Mouse (Mus musculus) neural tube, embryonic 14.5 days (tissue): ENCODE data around the gene Eef1akmt2. TPM values are rescaled to one million over a fixed set of nuclear protein-coding genes. Genes with fewer than 3 reads are reported as not detected.
A peak's percentile ranks its signal among the peaks of the same experiment; 100 is the strongest.

Source experiments
- ATAC-seq: fragments of 200-750 bp; cut with Nextera tagmentation; 2 replicates; pipeline ENCODE4 v1.8.0; 2017; ENCODE audit warnings: low read depth, mild to moderate bottlenecking, moderate TSS enrichment, moderate library complexity
- H3K27ac ChIP-seq: fragments of 300-500 bp; sonication (generic); 2 replicates; pipeline ENCODE4 v1.5.1; 2014; ENCODE audit warnings: low read depth, mild to moderate bottlenecking, control low read depth, low read length, moderate library complexity, mixed read lengths
- H3K27me3 ChIP-seq: fragments of 300-500 bp; sonication (generic); 2 replicates; pipeline ENCODE4 v1.6.1; 2014; ENCODE audit warnings: low read length; ENCODE audit not compliant: control insufficient read depth, insufficient read depth
- H3K36me3 ChIP-seq: fragments of 300-500 bp; sonication (generic); 2 replicates; pipeline ENCODE4 v1.6.1; 2014; ENCODE audit warnings: low read length, mixed read lengths; ENCODE audit not compliant: control insufficient read depth, insufficient read depth
- H3K4me1 ChIP-seq: fragments of 300-500 bp; sonication (generic); 2 replicates; pipeline ENCODE4 v1.6.1; 2014; ENCODE audit warnings: low read length; ENCODE audit not compliant: control insufficient read depth, insufficient read depth
- H3K4me2 ChIP-seq: fragments of 300-500 bp; sonication (generic); 2 replicates; pipeline ENCODE4 v1.6.1; 2014; ENCODE audit warnings: mild to moderate bottlenecking, low read depth, low read length, control low read depth
- H3K4me3 ChIP-seq: fragments of 300-500 bp; sonication (generic); 2 replicates; pipeline ENCODE4 v1.5.1; 2014; ENCODE audit warnings: low read depth, low read length, control low read depth, mixed read lengths
- H3K9ac ChIP-seq: fragments of 300-500 bp; sonication (generic); replicated peaks from 2 replicates; pipeline ENCODE4 v1.6.1; 2014; ENCODE audit warnings: low read depth, mild to moderate bottlenecking, control low read depth, low read length, mixed read lengths
- H3K9me3 ChIP-seq: fragments of 300-500 bp; sonication (generic); 2 replicates; pipeline ENCODE4 v1.6.1; 2016; ENCODE audit warnings: low read length; ENCODE audit not compliant: control insufficient read depth
- WGBS: fragments of 180-500 bp; shearing (Covaris S2); extraction: QIAGEN DNeasy Blood & Tissue Kit; methylation state at CpG from one replicate; pipeline ENCODE4 v1.1.7; 2014; 5-methylcytosine and 5-hydroxymethylcytosine counted together
- polyA plus RNA-seq: library from polyadenylated mRNA; unstranded; fragments of >200 nt; fragmentation: Nextera tagmentation; extraction: Ambion mirVana; gene quantifications from 2 replicates; pipeline ENCODE4 v1.2.1, GENCODE M21; 2014

Gene Eef1akmt2
- polyA plus RNA-seq = 83.0 and 97.5 TPM in 2 replicates

- Histone ChIP-seq H3K27ac (peak within 1 kb of the TSS; percentile 95), H3K4me1 (peaks cover 8% of the 10 kb centered on the region), H3K4me3 (peak within 1 kb of the TSS; percentile 57), H3K4me2 (peak within 1 kb of the TSS; percentile 61), H3K36me3 (peaks cover 20% of the 10 kb centered on the region; the same call in 1 of the 2 replicates), H3K9me3 (no peaks in the 10 kb centered on the region), H3K27me3 (no peaks in the 10 kb centered on the region), H3K9ac (peak within 1 kb of the TSS; percentile 86)
- under 1% methylated on average over 37 of the region's 37 CpGs for WGBS
- peak; percentile 95 for ATAC-seq
These were observed at the start of gene Eef1akmt2 for GRCm38 (mm10) chr7:132852173-132852844. Gene Eef1akmt2 (minus strand): TSS chr7:132852673.

- no peak overlapping the region for H3K4me3 ChIP-seq
- H3K4me1 ChIP-seq = no peaks in the 10 kb centered on the region
- no peak overlapping the region for H3K27ac ChIP-seq
- no peaks in the 10 kb centered on the region for H3K27me3 ChIP-seq
- 49% methylated on average over 2 of the region's 2 CpGs for WGBS
- no peaks in the 10 kb centered on the region for H3K9me3 ChIP-seq
- H3K36me3 ChIP-seq = no peaks in the 10 kb centered on the region
- ATAC-seq = no peak
- H3K4me2 ChIP-seq = no peak overlapping the region
- no peak overlapping the region for H3K9ac ChIP-seq
These were observed 48.5 kb upstream of the Eef1akmt2 start for GRCm38 (mm10) chr7:132900826-132901531.

GRCm38 (mm10) chr7:132898234-132898633 lies 45.8 kb upstream of the Eef1akmt2 start:
- Histone ChIP-seq H3K27ac (no peak overlapping the region), H3K9me3 (no peaks in the 10 kb centered on the region), H3K4me2 (no peak overlapping the region), H3K27me3 (no peaks in the 10 kb centered on the region), H3K4me3 (no peak overlapping the region), H3K4me1 (no peaks in the 10 kb centered on the region), H3K36me3 (no peaks in the 10 kb centered on the region), H3K9ac (no peak overlapping the region)
- ATAC-seq = no peak
- 92% methylated on average over 2 of the region's 2 CpGs for WGBS

GRCm38 (mm10) chr7:132897258-132897657 lies 44.8 kb upstream of the Eef1akmt2 start:
- no peaks in the 10 kb centered on the region for H3K9me3 ChIP-seq
- no peak for ATAC-seq
- H3K9ac ChIP-seq = no peak overlapping the region
- H3K4me2 ChIP-seq = no peak overlapping the region
- H3K36me3 ChIP-seq = no peaks in the 10 kb centered on the region
- WGBS = 81% methylated on average over 10 of the region's 10 CpGs
- no peak overlapping the region for H3K27ac ChIP-seq
- no peak overlapping the region for H3K4me3 ChIP-seq
- no peaks in the 10 kb centered on the region for H3K27me3 ChIP-seq
- no peaks in the 10 kb centered on the region for H3K4me1 ChIP-seq

- no peaks in the 10 kb centered on the region for H3K27me3 ChIP-seq
- 92% methylated on average over 9 of the region's 9 CpGs for WGBS
- ATAC-seq = no peak
These were observed 43.8 kb upstream of the Eef1akmt2 start for GRCm38 (mm10) chr7:132896206-132896815.

GRCm38 (mm10) chr7:132894841-132895555 lies 42.5 kb upstream of the Eef1akmt2 start:
- no peaks in the 10 kb centered on the region for H3K36me3 ChIP-seq
- H3K9me3 ChIP-seq = no peaks in the 10 kb centered on the region
- no peak overlapping the region for H3K9ac ChIP-seq
- H3K4me3 ChIP-seq = no peak overlapping the region
- H3K27ac ChIP-seq = no peak overlapping the region
- no peaks in the 10 kb centered on the region for H3K27me3 ChIP-seq
- H3K4me1 ChIP-seq = no peaks in the 10 kb centered on the region
- no peak for ATAC-seq
- no peak overlapping the region for H3K4me2 ChIP-seq
- 58% methylated on average over 7 of the region's 7 CpGs for WGBS

More at GRCm38 (mm10) chr7:132896206-132896815, 43.8 kb upstream of the Eef1akmt2 start:
- Histone ChIP-seq H3K4me2 (no peak overlapping the region), H3K4me1 (no peaks in the 10 kb centered on the region), H3K36me3 (no peaks in the 10 kb centered on the region), H3K9ac (no peak overlapping the region), H3K27ac (no peak overlapping the region), H3K4me3 (no peak overlapping the region), H3K9me3 (no peaks in the 10 kb centered on the region)

GRCm38 (mm10) chr7:132893336-132893735 lies 40.9 kb upstream of the Eef1akmt2 start:
- Histone ChIP-seq H3K9me3 (no peaks in the 10 kb centered on the region), H3K4me2 (no peak overlapping the region), H3K4me1 (no peaks in the 10 kb centered on the region), H3K27ac (no peak overlapping the region), H3K4me3 (no peak overlapping the region), H3K27me3 (no peaks in the 10 kb centered on the region), H3K36me3 (no peaks in the 10 kb centered on the region), H3K9ac (no peak overlapping the region)
- 86% methylated on average over 1 of the region's 1 CpGs for WGBS
- no peak for ATAC-seq

- whole genome bisulfite sequencing = 82% methylated on average over 7 of the region's 7 CpGs
- Histone ChIP-seq H3K4me1 (no peaks in the 10 kb centered on the region), H3K36me3 (no peaks in the 10 kb centered on the region), H3K27ac (no peak overlapping the region), H3K4me2 (no peak overlapping the region), H3K27me3 (no peaks in the 10 kb centered on the region), H3K4me3 (no peak overlapping the region), H3K9me3 (no peaks in the 10 kb centered on the region), H3K9ac (no peak overlapping the region)
- ATAC-seq = no peak
These were observed 40.3 kb upstream of the Eef1akmt2 start for GRCm38 (mm10) chr7:132892806-132893205.
